Mouse (Mus musculus): ENCODE measurements around the gene Samd3. TPM values are rescaled to one million over a fixed set of nuclear protein-coding genes. Genes with fewer than 3 reads are reported as not detected.

Samd3 gene
- polyA plus RNA-seq, 1 experiment from 2014 or later, result 2.4 TPM

DNA sequence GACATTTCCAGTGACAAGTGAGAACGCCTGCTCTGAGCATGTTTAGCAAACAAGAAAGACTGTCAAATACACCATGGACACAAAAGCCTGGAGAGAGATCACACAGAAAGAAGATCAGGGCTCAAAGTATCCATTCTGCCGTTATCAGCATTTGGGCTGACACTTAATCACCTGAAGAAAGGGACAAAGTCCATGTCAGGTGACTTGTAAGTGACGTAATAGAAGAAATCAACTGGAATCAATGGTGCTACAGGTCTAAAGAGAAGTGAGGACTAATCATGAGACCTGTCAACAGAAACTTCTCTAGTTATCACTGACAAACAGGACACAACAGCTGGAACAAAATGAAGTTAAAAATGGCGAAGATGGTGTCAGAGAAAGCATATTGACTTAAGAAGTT, 91.2 kb downstream of the Samd3 start:
- Histone ChIP-seq H3K9ac (replicated peaks) (no peak overlapping the region), H3K36me3 (peaks cover 43% of the 10 kb centered on the region), H3K27me3 (no peaks in the 10 kb centered on the region), H3K9me3 (no peaks in the 10 kb centered on the region), H3K4me3 (replicated peaks) (no peak overlapping the region), H3K4me1 (replicated peaks) (no peaks in the 10 kb centered on the region), H3K27ac (no peak overlapping the region), H3K4me2 (replicated peaks) (no peak overlapping the region)
- WGBS, result 90% methylated on average over 4 of the region's 4 CpGs
- no peak for ATAC-seq

Other genes starting within 250 kb of the Samd3 start
- gene Gm9767, start 151.5 kb upstream of the Samd3 start, polyA plus RNA-seq (2015; fragmentation: Nextera tagmentation; extraction: Ambion mirVana), result 1.3 and 1.5 TPM in 2 replicates
- 31.2 and 34.6 TPM in 2 replicates for gene Tmem200a, start 150.7 kb upstream of the Samd3 start, polyA plus RNA-seq (2015; fragmentation: Nextera tagmentation; extraction: Ambion mirVana)
- gene L3mbtl3, start 146.3 kb downstream of the Samd3 start, polyA plus RNA-seq (2015; fragmentation: Nextera tagmentation; extraction: Ambion mirVana), result 25.5 and 27.9 TPM in 2 replicates